Mouse (Mus musculus) left cerebral cortex, adult 2 months (tissue): ENCODE results near the gene Dctn5. TPM values are rescaled to one million over a fixed set of nuclear protein-coding genes. Genes with fewer than 3 reads are reported as not detected.
"Not testable (repeated sequence)": the region's sequence is repeated elsewhere in the genome, so short reads cannot be mapped to it uniquely, and the experiment has no call there.

ENCODE experiments used
- DNase-seq, 2 experiments: peaks; one replicate each; pipeline ENCODE4 v3.0.0; 2021 to 2022; ENCODE audit warnings: low spot score in 2 of 2, mixed read lengths in 1 of 2; ENCODE audit errors: extremely low spot score in 1 of 2
- H3K27ac ChIP-seq: fragments of 200-600 bp; 2 replicates; pipeline ENCODE4 v1.8.1; 2022
- H3K4me3 ChIP-seq: fragments of 200-600 bp; 2 replicates; pipeline ENCODE4 v1.8.1; 2022
- CTCF ChIP-seq: fragments of 200-600 bp; IDR thresholded peaks from 2 replicates; pipeline ENCODE4 v1.8.1; 2022; ENCODE audit warnings: antibody characterized with exemption, mild to moderate bottlenecking, moderate library complexity
- intact Hi-C: fragments of 180-260 bp; cut with DNase I; formaldehyde crosslinking; loops from one replicate; pipeline ENCODE4 v1.15.1; 2025
- long read RNA-seq, 2 experiments: library from polyadenylated mRNA; stranded (forward); transcript quantifications; one replicate each; pipeline ENCODE4 v2.0.0; 2021; ENCODE audit warnings: borderline mapping rate in 2 of 2
- total RNA-seq, 2 experiments: library from RNA; stranded (reverse); gene quantifications; 2 replicates each; pipeline ENCODE4 v1.2.3; 2021

Dctn5 gene
- total RNA-seq = 10 to 100 TPM; 90.7 to 96.2 TPM
- long read RNA-seq, experiment 1, transcript Dctn5-201 (6 exons, 1,532 nt) = major isoform, 32 of 74 reads
- long read RNA-seq, experiment 1, partial matches to known transcripts = 3 of 74 reads
- long read RNA-seq, experiment 1, other reads (novel, unspliced or antisense) = 37 of 74 reads
- long read RNA-seq, experiment 2, transcript Dctn5-201 (6 exons, 1,532 nt) = major isoform, 20 of 51 reads
- long read RNA-seq, experiment 2, partial matches to known transcripts = 0 of 51 reads
- long read RNA-seq, experiment 2, other reads (novel, unspliced or antisense) = 28 of 51 reads

DNA sequence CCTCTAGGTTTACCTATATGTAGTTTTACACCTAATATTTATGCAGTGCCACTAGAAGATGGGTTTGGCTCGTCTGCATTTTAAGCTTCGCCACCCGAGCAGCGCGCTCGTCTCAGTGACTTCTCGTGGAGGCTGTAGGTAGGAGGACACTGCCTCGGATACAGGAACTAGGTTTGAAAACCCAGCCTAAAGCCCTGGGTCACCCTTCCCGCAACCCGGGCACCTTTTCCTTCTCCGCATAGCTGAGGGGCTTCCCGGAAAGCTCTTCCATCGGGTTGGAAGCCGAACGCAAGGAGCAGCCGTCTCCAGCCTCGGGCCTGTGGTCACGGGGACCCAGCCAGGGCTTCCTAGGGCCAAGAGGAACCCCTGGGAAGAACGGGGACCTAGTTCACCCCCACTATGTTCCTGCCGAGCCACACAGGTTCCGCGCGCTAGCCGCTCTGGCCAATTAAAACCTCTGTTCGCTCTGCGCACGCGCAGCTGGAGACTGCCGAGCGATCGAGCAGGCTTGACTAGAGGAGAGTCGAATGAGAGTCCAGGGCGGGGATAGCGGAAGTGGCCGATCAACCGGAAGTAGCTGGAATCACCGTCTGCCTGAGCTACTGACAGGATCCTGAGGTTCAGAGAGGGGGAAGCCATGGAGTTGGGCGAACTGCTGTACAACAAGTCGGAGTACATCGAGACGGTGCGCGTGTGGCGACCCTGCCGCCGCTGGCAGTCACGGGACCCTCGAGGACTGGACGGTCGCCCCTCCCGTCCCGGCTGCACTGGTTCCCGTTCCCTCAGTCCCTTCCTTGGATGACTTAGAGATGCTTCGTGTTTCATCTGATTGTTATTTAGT is at the start of gene Dctn5, which contains the start of gene Palb2:
TSS of gene Dctn5 (plus strand) at position 545 of the 841 bp plus-strand sequence.
TSS of gene Palb2 (minus strand) at position 489 of the 841 bp plus-strand sequence.
- Histone ChIP-seq H3K4me3 (peak within 1 kb of the TSS; percentile 99), H3K27ac (peak within 1 kb of the TSS; percentile 89)
- DNase-seq = peak; percentile 96 to 99
- TF ChIP-seq CTCF = no peak
- intact Hi-C loops = no loop called here

DNA sequence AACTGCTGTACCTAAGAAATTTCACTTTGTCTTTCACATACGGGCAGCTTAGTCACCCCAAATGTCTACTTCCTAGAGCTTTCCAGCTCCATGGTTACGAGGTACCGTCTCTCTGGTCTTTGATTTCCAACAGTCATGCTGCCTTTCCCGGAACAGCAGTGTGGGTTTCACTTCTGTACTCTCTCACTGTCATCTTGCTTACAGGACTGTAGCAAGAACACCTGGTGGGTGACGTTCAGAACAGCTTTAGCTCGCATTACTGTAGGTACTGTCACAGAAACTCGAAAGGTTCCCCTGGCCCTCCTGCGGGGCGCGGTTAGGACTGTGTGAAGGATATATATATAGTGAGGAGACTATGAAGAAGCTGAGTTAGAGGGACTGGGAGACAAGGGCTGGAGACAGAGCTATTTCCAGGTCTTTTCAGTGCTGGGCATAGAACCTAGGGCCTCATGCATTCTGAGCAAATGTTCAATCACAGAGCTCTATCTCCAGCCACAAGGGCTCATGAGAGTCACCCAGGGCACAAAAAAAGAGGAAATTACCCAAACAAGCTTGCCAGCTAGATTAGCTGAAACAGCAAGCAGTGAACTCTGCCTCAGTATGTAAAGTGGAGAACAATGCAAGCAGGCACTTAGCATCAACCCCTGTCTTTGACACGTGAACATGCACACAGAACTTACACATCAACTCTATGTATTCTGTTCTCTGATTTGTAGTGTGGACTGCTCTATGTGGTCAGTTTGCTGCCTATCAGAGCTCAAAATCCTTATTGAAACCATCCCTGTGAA is 45.5 kb upstream of the Dctn5 start:
- no peak for DNase-seq
- Histone ChIP-seq H3K27ac (no peak overlapping the region), H3K4me3 (no peak overlapping the region)
- intact Hi-C loops = no loop called here
- no peak for TF ChIP-seq CTCF

DNA sequence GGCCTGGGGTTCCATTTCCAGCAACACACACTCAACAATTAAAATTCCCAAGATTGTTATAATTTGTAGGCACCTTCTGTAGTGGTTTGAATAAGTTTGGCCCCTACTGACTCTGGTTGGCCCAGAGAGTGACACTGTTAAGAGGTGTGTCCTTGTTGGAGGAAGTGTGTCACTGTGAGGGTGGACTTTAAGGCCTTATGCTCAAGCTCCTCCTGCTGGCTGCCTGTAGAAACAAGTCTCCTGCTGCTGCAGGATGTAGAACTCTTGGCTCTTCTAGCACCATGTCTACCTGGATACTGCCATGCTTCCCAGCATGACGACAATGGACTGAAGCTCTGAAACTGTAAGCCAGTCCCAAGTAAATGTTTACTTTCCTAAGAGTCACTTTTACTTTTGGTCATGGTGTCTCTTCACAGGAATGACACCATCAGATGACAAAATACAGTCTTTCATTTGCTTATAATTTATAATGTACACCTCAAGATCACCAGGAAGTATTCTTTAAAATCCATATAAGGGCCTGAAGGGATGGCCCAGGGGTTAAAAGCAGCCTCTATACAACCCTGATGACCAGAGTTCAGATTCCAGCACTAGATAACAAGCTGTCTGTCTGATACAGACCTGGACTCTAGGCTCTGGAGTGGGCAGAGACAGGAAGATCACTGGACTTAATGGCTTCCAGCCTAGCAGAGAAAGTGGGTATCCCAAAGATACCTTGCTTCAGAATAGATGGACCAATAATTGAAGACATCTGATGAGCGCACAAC is 38.1 kb upstream of the Dctn5 start:
- no peak; the same call in 1 of the 2 replicates for TF ChIP-seq CTCF
- intact Hi-C loops = no loop called here

DNA sequence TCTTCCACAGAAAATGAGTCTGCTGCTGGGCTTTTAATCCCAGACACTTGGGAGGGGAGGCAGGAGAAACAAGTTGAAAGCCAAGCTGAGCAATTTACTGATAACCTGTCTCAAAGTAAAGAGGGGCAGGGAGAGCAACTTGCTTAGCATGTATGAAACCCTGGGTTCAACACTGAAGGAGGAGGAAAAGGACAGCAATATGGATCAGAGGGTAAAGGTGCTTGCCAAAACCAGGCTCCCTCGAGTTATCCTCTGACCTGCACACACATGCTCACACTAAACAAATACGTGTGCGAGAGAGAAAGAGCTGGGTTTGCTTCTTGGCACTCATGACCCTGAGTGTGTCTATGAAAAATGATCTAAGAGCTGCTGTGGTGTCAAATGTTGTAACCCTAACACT is 34.8 kb upstream of the Dctn5 start:
- no peak for DNase-seq
- H3K4me3 ChIP-seq = no peak overlapping the region
- intact Hi-C loops = loop anchor here (2.0 kb wide), 1 partner anchor 31 kb away; the partner anchor contains the start of genes Ears2 and Ubfd1
- no peak for TF ChIP-seq CTCF
- no peak overlapping the region for H3K27ac ChIP-seq

More for the DNA sequence above, 38.1 kb upstream of the Dctn5 start:
- no peak for DNase-seq
- H3K4me3 ChIP-seq = no peak overlapping the region
- H3K27ac ChIP-seq = no peak overlapping the region

DNA sequence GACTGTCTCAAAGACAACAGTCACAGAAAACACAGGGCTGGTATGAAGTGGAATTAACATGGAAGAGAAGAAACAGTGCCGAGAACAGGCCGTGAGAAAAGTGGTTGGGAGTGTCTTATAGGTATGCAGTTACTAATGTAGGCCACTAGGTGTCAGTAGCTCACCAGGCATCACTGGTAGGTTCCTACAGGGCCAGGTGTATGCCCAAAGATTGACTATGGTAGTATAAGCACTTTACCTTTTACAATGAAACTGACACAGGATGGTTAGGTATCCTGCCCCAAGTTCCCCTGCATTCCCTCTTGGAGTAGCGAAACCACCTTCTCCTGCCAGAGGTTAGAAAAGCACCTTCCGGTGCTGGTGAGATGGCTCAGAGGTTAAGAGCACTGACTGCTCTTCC is 33.6 kb upstream of the Dctn5 start:
- TF ChIP-seq CTCF = peak; percentile 82
- peak in 1 of 2 experiments; percentile 20 for DNase-seq
- no peak overlapping the region for H3K4me3 ChIP-seq
- intact Hi-C loops = loop anchor here (2.0 kb wide), 1 partner anchor 32 kb away; the partner anchor contains the start of genes Ears2 and Ubfd1
- no peak overlapping the region for H3K27ac ChIP-seq

DNA sequence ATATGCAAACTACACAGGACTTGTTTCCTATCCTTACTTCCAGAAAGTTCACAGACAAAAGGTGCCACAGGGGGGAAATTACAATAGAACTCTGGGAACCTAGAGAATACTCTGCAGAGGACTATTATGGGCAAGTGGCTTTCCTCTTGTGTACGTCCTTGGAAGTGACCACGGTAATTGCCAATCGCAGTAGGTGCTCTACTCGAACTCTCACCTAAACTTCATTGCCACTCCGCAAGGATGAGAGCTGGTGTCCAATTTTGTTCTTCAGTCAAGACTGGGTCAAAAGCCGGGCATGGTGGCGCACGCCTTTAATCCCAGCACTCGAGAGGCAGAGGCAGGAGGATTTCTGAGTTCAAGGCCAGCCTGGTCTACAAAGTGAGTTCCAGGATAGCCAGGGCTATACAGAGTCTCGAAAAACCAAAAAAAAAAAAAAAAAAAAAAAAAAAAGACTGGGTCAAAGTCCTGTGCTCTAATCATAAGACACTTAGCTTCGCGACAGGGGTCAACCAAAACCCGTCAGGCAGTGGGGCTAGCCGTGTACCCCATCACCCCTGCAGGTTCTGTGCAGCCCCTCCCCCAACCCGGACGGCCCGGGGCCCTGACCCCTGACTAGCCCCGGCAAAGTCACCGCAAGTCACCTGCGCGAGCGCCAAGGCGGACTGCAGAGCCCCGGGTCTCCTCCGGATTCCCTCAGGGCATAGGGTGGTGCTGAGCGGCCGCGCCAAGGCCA is 31.7 kb upstream of the Dctn5 start:
- peak overlapping the region; percentile 91 for H3K27ac ChIP-seq
- intact Hi-C loops, DNase-seq: not testable (repeated sequence)
- H3K4me3 ChIP-seq = peak overlapping the region; percentile 83

DNA sequence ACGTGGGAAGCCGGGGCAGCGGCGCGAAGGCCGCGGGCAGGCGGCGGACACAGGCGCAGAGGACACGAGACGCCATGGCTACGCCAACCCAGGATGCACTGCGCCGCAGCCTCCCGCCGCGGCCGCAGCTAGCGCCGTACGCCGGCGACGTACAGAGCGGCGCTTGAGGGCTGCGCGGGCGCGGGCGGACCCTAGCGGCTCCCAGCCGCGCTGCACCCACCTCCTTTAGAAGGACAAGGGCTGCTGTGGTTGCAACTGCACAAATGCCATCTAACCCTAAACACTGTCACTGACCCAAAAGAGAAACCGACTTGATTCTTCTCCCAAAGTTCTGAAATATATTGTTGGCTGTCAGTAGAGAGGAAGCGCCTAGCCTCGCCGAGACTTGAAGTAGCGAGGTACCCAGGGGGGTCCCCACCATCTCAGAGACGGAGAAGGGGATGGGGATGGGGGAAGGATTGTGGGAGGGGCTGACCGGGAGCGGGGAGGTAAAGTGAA is 31.0 kb upstream of the Dctn5 start, which contains the start of gene Ndufab1:
TSS of gene Ndufab1 (minus strand) at position 140 of the 498 bp plus-strand sequence.
- Histone ChIP-seq H3K4me3 (peak within 1 kb of the TSS; percentile 83), H3K27ac (peak within 1 kb of the TSS; percentile 91)
- peak; percentile 88 to 89 for DNase-seq
- TF ChIP-seq CTCF = peak; percentile 87
- intact Hi-C loops = no loop called here

DNA sequence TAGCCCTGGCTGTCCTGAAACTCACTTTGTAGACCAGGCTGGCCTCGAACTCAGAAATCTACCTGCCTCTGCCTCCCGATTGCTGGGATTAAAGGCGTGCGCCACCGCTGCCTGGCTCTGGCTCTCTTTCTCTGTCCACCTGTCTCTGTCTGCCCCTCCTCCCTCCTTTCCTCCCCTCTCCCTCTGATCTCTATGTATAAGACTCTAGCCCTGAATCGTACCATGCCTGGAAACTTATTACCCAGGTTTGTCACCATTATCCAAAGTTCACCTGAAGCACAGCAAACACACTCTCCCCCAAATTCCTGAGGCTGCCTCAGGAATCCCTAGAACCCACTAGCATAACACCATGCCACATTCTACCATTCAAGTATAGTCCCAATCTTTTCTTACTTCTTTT is 24.6 kb upstream of the Dctn5 start:
- no peak for DNase-seq
- H3K27ac ChIP-seq = no peak overlapping the region
- no peak overlapping the region for H3K4me3 ChIP-seq
- TF ChIP-seq CTCF = no peak
- intact Hi-C loops = no loop called here

DNA sequence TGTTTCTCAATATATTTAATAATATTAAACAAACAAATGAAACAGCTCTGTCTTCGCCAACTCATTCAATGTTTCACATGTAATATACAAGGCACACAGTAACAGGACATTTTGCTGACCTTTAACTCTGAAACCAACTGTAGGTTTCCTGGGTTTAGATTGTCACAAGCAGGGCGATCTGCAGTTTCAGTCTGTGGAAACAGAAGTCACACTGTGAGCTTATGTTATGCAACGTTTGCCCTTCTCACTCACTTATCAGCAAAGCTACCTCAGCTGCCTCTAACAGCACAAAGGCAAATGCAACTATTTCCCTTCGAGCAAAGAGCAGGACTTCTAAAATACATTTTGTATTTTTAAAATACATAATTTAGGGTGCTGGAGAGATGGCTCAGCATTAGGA is 9.3 kb upstream of the Dctn5 start:
- H3K27ac ChIP-seq = no peak overlapping the region
- no peak for TF ChIP-seq CTCF
- DNase-seq = no peak
- H3K4me3 ChIP-seq = no peak overlapping the region
- intact Hi-C loops = no loop called here

DNA sequence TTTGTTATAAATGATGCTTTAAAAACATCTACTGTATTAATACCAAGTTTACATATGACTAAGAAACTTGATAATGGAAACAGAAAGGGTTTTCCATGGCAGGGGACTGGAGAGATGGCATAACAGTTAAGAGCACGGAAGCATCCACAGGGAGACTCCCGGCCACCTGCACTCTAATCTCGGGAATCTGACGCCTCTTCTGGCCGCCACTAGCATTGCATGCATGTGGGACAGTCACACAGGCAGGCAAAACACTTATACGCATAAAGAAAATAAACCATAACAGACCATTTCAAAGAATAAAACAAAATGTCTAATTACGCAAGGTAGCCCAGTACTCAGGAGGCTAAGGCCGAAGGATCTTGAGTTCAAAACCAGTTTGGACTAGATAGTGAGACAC is 7.2 kb upstream of the Dctn5 start:
- no peak for DNase-seq
- H3K27ac ChIP-seq = no peak overlapping the region
- intact Hi-C loops = no loop called here
- no peak overlapping the region for H3K4me3 ChIP-seq
- peak; percentile 9 for TF ChIP-seq CTCF
